Mouse (Mus musculus) lung, postnatal 0 days (tissue): ENCODE measurements around the gene Acvr1.

Source experiments
- CTCF ChIP-seq: IDR thresholded peaks from 2 replicates; pipeline ENCODE4 v1.5.1; 2016; ENCODE audit warnings: antibody characterized with exemption, mild to moderate bottlenecking
- EP300 ChIP-seq: IDR thresholded peaks from 2 replicates; pipeline ENCODE4 v1.6.1; 2016; ENCODE audit warnings: antibody characterized with exemption, mild to moderate bottlenecking, control low read depth

GRCm38 (mm10) chr2:58595350-58595749, 28.4 kb upstream of the Acvr1 start:
- no peak for TF ChIP-seq CTCF
- TF ChIP-seq EP300, result no peak
